Mouse (Mus musculus): ENCODE measurements around the gene Olfr54. TPM values are rescaled to one million over a fixed set of nuclear protein-coding genes. Genes with fewer than 3 reads are reported as not detected.
"Not testable (repeated sequence)": the region's sequence is repeated elsewhere in the genome, so short reads cannot be mapped to it uniquely, and the experiment has no call there.

Gene Olfr54
- not detected for total RNA-seq (2021)

GRCm38 (mm10) chr11:51013936-51014335 is at the start of gene Olfr54:
Olfr54 (plus strand) TSS chr11:51014236.
- intact Hi-C loops (cut with DNase I): no loop called here
- DNase-seq (ENCODE audit: low spot score): no peak

- no peak for DNase-seq (ENCODE audit: low spot score)
Observed at GRCm38 (mm10) chr11:50964886-50965285, 49.1 kb upstream of the Olfr54 start.

GRCm38 (mm10) chr11:50966230-50966629 is 47.8 kb upstream of the Olfr54 start, which contains the start of gene Olfr1378:
Olfr1378 (plus strand) TSS chr11:50966530.
- intact Hi-C loops (cut with DNase I): no loop called here
- no peak for DNase-seq (ENCODE audit: low spot score)

More at GRCm38 (mm10) chr11:50964886-50965285, 49.1 kb upstream of the Olfr54 start:
- intact Hi-C loops (cut with DNase I): no loop called here

GRCm38 (mm10) chr11:50977216-50977615 is 36.8 kb upstream of the Olfr54 start:
- intact Hi-C loops (cut with DNase I): no loop called here
- DNase-seq (ENCODE audit: low spot score): no peak

- no peak for DNase-seq (ENCODE audit: low spot score)
- intact Hi-C loops (cut with DNase I): no loop called here
Observed at GRCm38 (mm10) chr11:50981667-50982066, 32.4 kb upstream of the Olfr54 start, which contains the start of gene Olfr1377. Olfr1377 (plus strand) TSS chr11:50981967.

GRCm38 (mm10) chr11:51003296-51003695 is 10.7 kb upstream of the Olfr54 start, which contains the start of gene Olfr51:
Olfr51 (plus strand) TSS chr11:51003596.
- DNase-seq (ENCODE audit: low spot score): no peak
- intact Hi-C loops (cut with DNase I): no loop called here

GRCm38 (mm10) chr11:51011821-51012220 is 2.2 kb upstream of the Olfr54 start:
- no peak for DNase-seq (ENCODE audit: low spot score)
- intact Hi-C loops (cut with DNase I): no loop called here

- intact Hi-C loops (cut with DNase I): no loop called here
- no peak for DNase-seq (ENCODE audit: low spot score)
Observed at GRCm38 (mm10) chr11:51016341-51016740, 2.3 kb downstream of the Olfr54 start.

- intact Hi-C loops (cut with DNase I); DNase-seq (ENCODE audit: low spot score): not testable (repeated sequence)
Observed at GRCm38 (mm10) chr11:51026811-51027210, 12.8 kb downstream of the Olfr54 start.

- DNase-seq (ENCODE audit: low spot score); intact Hi-C loops (cut with DNase I): not testable (repeated sequence)
Observed at GRCm38 (mm10) chr11:51029381-51029780, 15.3 kb downstream of the Olfr54 start.

GRCm38 (mm10) chr11:51030225-51030624 is 16.2 kb downstream of the Olfr54 start:
- intact Hi-C loops (cut with DNase I): no loop called here
- no peak for DNase-seq (ENCODE audit: low spot score)

GRCm38 (mm10) chr11:51032851-51033250 is 18.8 kb downstream of the Olfr54 start:
- intact Hi-C loops (cut with DNase I): loop anchor here (1.0 kb wide), 1 partner anchor 93 kb away; no protein-coding TSS in a partner anchor
- no peak for DNase-seq (ENCODE audit: low spot score)

GRCm38 (mm10) chr11:51034141-51034540 is 20.1 kb downstream of the Olfr54 start:
- DNase-seq (ENCODE audit: low spot score); intact Hi-C loops (cut with DNase I): not testable (repeated sequence)

GRCm38 (mm10) chr11:51035951-51036350 is 21.9 kb downstream of the Olfr54 start:
- intact Hi-C loops (cut with DNase I): no loop called here
- no peak for DNase-seq (ENCODE audit: low spot score)

GRCm38 (mm10) chr11:51044776-51045175 is 30.7 kb downstream of the Olfr54 start:
- intact Hi-C loops (cut with DNase I): not testable (repeated sequence)

GRCm38 (mm10) chr11:51047809-51048208 is 33.8 kb downstream of the Olfr54 start, which contains the start of gene Olfr1375:
Olfr1375 (plus strand) TSS chr11:51048109.
- intact Hi-C loops (cut with DNase I); DNase-seq (ENCODE audit: low spot score): not testable (repeated sequence)

More at GRCm38 (mm10) chr11:51044776-51045175, 30.7 kb downstream of the Olfr54 start:
- DNase-seq (ENCODE audit: low spot score): not testable (repeated sequence)

- DNase-seq (ENCODE audit: low spot score): no peak
- intact Hi-C loops (cut with DNase I): no loop called here
Observed at GRCm38 (mm10) chr11:51051678-51052077, 37.6 kb downstream of the Olfr54 start.

GRCm38 (mm10) chr11:51053230-51053629 is 39.2 kb downstream of the Olfr54 start:
- intact Hi-C loops (cut with DNase I): no loop called here
- DNase-seq (ENCODE audit: low spot score): no peak

- intact Hi-C loops (cut with DNase I): loop anchor here (5.0 kb wide), 1 partner anchor 232 kb away; the partner anchor contains the start of gene Zfp354c
Observed at GRCm38 (mm10) chr11:51059151-51059571, 45.1 kb downstream of the Olfr54 start, which contains the start of gene Zfp354a. Zfp354a (plus strand) TSS chr11:51059257.

GRCm38 (mm10) chr11:51059640-51060039 is 45.6 kb downstream of the Olfr54 start:
- DNase-seq (ENCODE audit: low spot score): no peak
- intact Hi-C loops (cut with DNase I): loop anchor here (5.0 kb wide), 1 partner anchor 232 kb away; the partner anchor contains the start of gene Zfp354c

More at GRCm38 (mm10) chr11:51059151-51059571, 45.1 kb downstream of the Olfr54 start, which contains the start of gene Zfp354a:
- peak; percentile 29 for DNase-seq (ENCODE audit: low spot score)

GRCm38 (mm10) chr11:51060981-51061380 is 46.9 kb downstream of the Olfr54 start:
- DNase-seq (ENCODE audit: low spot score): no peak
- intact Hi-C loops (cut with DNase I): no loop called here

Measured in heart, postnatal 25 days (tissue).